Mouse (Mus musculus) layer of hippocampus, adult 9-10 months (tissue): Measurements from ENCODE around the gene Mtrr.

Experiments
- DNase-seq: peaks from one replicate; pipeline ENCODE4 v3.0.0; 2022; ENCODE audit warnings: low spot score

Mtrr gene

GRCm38 (mm10) chr13:68581747-68582516 is at the start of gene Mtrr, which contains the start of gene Fastkd3:
Gene Mtrr, minus strand, starts transcription at chr13:68582149.
Gene Fastkd3, plus strand, starts transcription at chr13:68582234.
- peak; percentile 87 for DNase-seq

GRCm38 (mm10) chr13:68627041-68627440 is 45.1 kb upstream of the Mtrr start:
- no peak for DNase-seq

GRCm38 (mm10) chr13:68622792-68623191 is 40.8 kb upstream of the Mtrr start:
- DNase-seq = no peak

GRCm38 (mm10) chr13:68607652-68608405 is 25.9 kb upstream of the Mtrr start:
- DNase-seq = no peak

- DNase-seq = no peak
These were observed 23.8 kb upstream of the Mtrr start for GRCm38 (mm10) chr13:68605689-68606126.

GRCm38 (mm10) chr13:68603085-68603484 is 21.1 kb upstream of the Mtrr start:
- no peak for DNase-seq

- no peak for DNase-seq
These were observed 19.2 kb upstream of the Mtrr start for GRCm38 (mm10) chr13:68601184-68601583.

- DNase-seq = no peak
These were observed 17.0 kb upstream of the Mtrr start for GRCm38 (mm10) chr13:68598953-68599352.

- no peak for DNase-seq
These were observed 15.7 kb upstream of the Mtrr start for GRCm38 (mm10) chr13:68597667-68598066.

GRCm38 (mm10) chr13:68597199-68597598 is 15.2 kb upstream of the Mtrr start, which contains the start of gene 1700001L19Rik:
Gene 1700001L19Rik, plus strand, starts transcription at chr13:68597421.
- no peak for DNase-seq

GRCm38 (mm10) chr13:68593797-68594196 is 11.8 kb upstream of the Mtrr start:
- DNase-seq = no peak

- DNase-seq = no peak
These were observed 6.4 kb upstream of the Mtrr start for GRCm38 (mm10) chr13:68588352-68588751.

GRCm38 (mm10) chr13:68585441-68585840 is 3.5 kb upstream of the Mtrr start:
- DNase-seq = no peak

- no peak for DNase-seq
These were observed 2.0 kb upstream of the Mtrr start for GRCm38 (mm10) chr13:68583961-68584360.

GRCm38 (mm10) chr13:68582517-68582780 is 500 bp upstream of the Mtrr start:
- DNase-seq = no peak

GRCm38 (mm10) chr13:68581086-68581740 is 736 bp downstream of the Mtrr start:
- no peak for DNase-seq

GRCm38 (mm10) chr13:68577945-68578344 is 4.0 kb downstream of the Mtrr start:
- DNase-seq = peak; percentile 80

GRCm38 (mm10) chr13:68574398-68574797 is 7.6 kb downstream of the Mtrr start:
- no peak for DNase-seq

- no peak for DNase-seq
These were observed 8.7 kb downstream of the Mtrr start for GRCm38 (mm10) chr13:68572966-68573913.

- no peak for DNase-seq
These were observed 9.7 kb downstream of the Mtrr start for GRCm38 (mm10) chr13:68572247-68572646.

GRCm38 (mm10) chr13:68569589-68570336 is 12.2 kb downstream of the Mtrr start:
- peak; percentile 89 for DNase-seq
